Mouse (Mus musculus) fat pad, adult 2 months (tissue): ENCODE results near the gene Col5a1.

Source experiments
- DNase-seq: peaks from one replicate; pipeline ENCODE4 v3.0.0-alpha.2; 2011; ENCODE audit warnings: low read depth, low spot score; ENCODE audit errors: extremely low read depth

Col5a1 gene

GRCm38 (mm10) chr2:27918106-27918505, 31.9 kb downstream of the Col5a1 start:
- no peak for DNase-seq

GRCm38 (mm10) chr2:27919309-27919850, 33.2 kb downstream of the Col5a1 start:
- DNase-seq: no peak

GRCm38 (mm10) chr2:27922053-27922452, 35.8 kb downstream of the Col5a1 start:
- no peak for DNase-seq

DNA sequence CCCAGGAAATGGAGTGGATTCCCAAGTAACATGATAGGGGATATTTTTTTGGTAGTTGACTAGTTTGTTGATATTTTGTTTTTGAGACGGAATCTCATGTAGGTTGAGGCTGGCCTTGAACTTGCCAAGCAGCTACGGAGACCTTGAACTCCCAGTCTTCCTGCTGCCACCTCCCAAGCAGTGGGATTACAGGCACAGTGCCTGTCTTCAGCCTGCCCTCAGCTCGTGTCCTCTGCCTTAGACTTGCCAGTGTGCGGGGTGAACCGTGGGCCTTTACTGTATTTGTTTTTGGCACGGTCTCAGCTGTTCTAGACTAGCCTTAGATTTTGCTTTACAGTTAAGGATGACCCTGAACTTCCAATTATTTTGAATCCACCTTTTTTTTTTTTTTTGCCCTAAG, 37.5 kb downstream of the Col5a1 start:
- DNase-seq: no peak

DNA sequence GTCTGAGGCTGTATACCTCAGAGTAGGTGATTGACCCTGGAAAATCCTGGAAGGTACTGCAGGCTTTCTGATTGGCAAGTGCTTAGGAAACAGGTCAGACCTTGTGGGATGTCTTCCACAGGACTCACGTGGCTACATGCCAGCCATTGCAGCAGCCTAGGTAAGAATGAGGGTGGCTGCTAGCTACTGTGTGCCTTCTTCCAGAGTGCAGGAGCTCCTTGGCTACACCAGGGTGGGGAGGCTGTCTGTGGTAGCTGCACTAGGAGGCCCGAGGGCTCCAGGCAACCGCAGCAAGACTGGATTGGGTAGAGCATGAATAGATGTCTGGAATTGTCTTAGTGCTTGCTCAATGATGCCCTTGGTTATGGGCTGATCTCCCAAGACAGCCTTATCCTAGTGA, 38.2 kb downstream of the Col5a1 start:
- no peak for DNase-seq

- DNase-seq: no peak
Measured at GRCm38 (mm10) chr2:27926478-27927165, 40.4 kb downstream of the Col5a1 start.

GRCm38 (mm10) chr2:27930471-27931015, 44.3 kb downstream of the Col5a1 start:
- no peak for DNase-seq

GRCm38 (mm10) chr2:27931130-27931529, 44.9 kb downstream of the Col5a1 start:
- DNase-seq: no peak

- DNase-seq: no peak
Measured at GRCm38 (mm10) chr2:27931971-27932370, 45.7 kb downstream of the Col5a1 start.

- DNase-seq: no peak
Measured at GRCm38 (mm10) chr2:27934269-27934668, 48.0 kb downstream of the Col5a1 start.

GRCm38 (mm10) chr2:27934831-27935230, 48.6 kb downstream of the Col5a1 start:
- no peak for DNase-seq

DNA sequence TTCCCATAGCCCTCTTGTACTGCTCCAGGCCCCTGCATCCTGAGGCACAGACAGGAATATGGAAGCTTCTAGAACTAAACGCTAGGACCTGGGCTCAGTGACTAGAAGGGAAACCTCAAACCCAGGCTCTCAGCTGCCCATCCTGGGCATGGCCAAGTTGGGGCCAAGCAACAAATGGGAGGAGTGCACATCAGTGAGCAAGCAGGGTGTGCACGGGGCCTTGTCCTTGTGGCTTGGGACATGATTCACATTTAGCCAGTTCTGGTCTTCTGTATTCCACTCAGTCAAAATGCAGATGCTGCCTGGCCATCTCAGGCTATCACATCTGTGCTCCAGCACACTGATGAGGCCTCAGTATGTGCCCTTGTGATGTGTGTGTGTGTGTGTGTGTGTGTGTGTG, 49.2 kb downstream of the Col5a1 start:
- DNase-seq: no peak

- DNase-seq: peak; percentile 50
Measured at GRCm38 (mm10) chr2:27936607-27937191, 50.5 kb downstream of the Col5a1 start.

- peak; percentile 40 for DNase-seq
Measured at GRCm38 (mm10) chr2:27939433-27939832, 53.2 kb downstream of the Col5a1 start.

- DNase-seq: no peak
Measured at GRCm38 (mm10) chr2:27940144-27940543, 53.9 kb downstream of the Col5a1 start.

GRCm38 (mm10) chr2:27947252-27947651, 61.0 kb downstream of the Col5a1 start:
- no peak for DNase-seq

GRCm38 (mm10) chr2:27947917-27948316, 61.7 kb downstream of the Col5a1 start:
- DNase-seq: no peak

- no peak for DNase-seq
Measured at GRCm38 (mm10) chr2:27953866-27954265, 67.6 kb downstream of the Col5a1 start.

DNA sequence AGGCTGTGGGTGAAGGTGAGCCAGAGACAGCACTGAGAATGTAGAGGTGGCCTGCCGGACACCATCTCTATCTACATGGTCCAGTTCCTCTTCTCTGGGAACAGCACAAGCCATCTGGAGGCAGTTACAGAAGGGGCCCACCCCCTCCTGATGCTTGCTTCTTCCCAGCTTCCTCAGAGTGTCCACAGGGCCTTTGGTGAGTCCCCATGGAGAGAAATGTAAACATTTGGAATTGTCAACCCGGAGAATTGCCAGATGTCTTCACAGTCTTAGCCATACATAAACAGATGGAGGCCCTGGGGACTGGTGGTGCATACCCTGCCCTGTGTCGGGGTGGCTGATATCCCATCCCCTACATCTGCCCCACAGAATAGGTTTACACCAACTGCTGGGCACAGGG, 68.7 kb downstream of the Col5a1 start:
- no peak for DNase-seq

DNA sequence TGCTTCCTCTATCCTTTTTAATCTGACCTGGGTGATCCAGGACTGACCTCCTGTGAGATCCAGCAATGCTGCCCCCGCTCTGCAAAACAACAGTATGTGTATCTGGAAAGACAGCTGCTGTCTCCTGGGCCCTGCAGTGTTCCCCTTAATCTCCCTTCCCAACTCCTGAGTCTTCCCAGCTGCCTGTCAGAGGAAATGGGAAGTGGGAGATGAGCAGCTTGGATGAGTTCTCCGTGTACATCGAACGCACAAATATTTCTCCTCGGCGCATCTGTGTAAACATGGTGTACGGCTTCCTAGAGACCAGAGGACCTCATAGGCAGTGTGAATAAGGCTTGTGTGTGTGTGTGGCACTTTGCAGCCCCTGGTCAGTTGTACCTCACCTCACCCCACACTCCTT, 70.5 kb downstream of the Col5a1 start:
- no peak for DNase-seq

DNA sequence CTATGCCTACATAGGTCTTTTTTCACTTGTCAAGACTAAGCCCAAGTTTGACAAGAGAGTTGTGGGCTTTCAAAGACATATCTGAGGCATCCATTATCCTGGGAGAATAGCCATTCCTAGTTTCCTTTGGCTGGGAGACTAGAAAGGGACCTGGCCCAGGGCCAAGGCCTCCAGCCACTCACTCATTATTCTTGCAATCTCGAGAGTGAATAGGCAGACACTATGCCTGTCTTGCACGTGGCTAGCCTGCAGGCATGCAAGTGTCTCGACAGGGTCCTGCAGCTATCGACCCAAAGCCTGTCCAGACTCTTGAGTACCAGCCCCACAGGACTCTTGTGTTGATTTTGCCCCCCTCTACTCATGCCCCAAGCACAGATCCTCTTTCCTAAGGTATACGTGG, 71.0 kb downstream of the Col5a1 start:
- DNase-seq: no peak

DNA sequence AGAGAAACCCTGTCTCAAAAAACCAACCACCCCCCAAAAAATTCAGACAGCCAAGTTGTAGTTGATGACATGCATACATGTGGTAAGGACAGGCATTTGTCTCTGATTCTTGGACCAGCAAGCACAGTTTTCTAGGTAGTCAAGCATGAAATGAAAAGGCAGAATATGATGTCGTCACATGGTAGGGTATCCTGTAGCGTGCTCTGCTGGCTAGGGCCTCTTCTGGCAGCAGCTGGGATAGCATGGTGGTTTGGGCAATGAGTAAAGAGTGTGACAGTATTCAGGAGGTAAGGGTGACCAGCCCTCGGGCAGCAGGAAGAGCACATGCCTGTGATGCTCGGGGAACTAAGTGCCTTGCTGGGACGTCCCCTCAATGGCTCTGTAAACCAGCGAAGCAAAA, 73.0 kb downstream of the Col5a1 start:
- DNase-seq: no peak
